Mouse (Mus musculus): Measurements from ENCODE around the gene Gtf3c3.
A peak's percentile ranks its signal among the peaks of the same experiment; 100 is the strongest.

Gtf3c3 gene

DNA sequence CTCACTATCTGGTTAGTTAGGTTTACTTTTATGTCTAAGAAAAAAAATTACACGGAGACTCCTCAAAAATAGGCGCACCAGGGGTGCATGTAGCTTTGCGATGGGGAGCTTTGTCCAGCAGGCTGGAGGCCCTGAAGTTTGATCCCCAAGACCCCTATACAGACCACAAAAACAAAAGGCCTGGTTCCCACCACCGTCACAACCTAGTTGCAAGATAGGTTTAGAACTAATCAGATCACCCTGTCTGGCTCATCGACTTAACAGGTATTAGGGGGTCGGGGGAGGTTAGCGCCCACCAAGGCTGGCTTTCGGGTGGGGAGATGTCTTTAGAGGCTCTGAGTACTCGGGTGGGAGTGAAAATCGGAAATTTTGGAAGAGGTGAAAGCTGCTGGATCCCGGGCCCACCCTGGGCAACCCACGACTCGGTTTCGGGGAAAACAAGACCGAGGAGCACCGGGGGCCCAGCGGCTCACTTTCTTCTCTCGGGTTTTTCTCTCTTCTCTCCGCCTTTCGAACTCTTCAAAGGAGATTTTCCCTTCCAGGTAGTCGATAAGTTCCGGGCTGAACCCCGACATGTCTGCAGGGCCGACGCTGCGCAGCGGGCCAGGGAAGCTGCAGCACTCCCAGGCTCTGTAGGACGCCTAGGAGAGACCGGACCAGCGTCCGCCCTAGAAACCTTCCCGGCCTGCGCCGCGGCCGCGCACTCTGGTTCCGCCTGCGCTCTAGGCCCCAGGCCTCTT is at the start of gene Gtf3c3:
Gene Gtf3c3, minus strand, starts transcription at position 632 of the 740 bp plus-strand sequence.
- DNase-seq: peak; percentile 74

DNA sequence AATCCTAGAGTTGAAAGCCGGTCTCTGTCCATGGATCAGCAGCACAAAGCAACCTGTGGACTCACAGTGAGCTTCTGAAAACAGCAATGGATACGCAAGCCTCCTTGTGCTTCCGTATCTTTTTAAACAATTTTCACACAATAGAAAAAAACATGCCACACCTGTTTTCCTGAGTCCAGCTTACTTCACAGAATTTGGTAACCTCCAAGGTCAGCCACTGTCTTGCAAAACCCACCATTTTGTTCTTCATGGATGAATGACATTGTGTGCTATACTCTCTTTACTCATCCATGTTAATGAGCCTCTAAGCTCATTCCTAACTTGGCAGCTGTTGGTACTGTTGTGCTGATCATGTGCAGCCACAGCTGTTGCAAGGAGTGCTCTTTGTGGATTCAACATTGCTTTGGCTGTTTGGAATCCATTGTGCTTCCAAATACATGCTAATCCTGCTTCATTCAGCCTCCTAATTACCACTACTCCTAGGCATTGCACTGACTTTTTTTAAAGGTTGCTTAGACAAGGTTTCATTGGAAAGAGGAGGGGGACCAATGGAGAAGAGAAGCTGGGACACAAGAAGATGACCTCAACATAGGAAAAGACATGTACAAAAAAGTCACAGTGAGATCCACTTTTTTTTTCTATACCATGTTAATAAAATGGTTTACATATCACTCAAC is 46.1 kb upstream of the Gtf3c3 start:
- DNase-seq: no peak

DNA sequence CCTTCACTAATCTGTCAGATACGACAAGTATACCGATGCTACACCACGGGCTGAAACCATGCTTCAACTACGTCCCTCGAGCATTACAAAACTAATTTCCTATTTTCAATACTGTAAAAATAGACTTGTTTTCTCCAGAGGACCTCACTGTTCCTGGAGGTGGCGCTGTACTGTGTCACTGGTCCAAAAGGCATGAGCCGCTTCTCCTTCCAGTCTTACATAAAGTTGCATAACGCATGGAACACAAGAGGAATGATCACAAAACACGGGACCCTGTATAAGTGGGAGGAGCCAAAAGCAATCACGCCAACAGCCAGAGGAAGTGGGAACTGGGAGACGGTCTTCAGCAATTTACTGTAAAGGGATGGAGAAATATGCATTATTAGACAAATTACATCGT is 41.7 kb upstream of the Gtf3c3 start:
- no peak for DNase-seq

DNA sequence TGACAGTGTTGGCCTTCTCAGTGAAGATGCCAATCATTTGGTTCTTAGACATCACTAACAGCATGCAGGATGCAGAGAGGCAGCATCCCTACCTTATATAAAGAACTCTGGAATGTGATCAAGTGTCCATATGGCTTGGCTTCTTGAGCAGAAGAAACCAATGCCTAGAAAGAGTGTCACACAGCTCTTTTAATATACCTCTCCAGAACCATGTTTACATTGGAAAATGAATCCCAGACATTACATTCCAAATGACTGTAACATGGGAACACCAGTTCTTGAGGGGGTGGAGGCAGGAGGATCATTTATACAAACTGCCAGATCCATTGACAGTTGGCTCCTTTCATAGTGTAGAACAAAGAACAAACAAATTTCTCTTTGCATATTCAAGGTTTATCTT is 29.9 kb upstream of the Gtf3c3 start:
- DNase-seq: no peak

DNA sequence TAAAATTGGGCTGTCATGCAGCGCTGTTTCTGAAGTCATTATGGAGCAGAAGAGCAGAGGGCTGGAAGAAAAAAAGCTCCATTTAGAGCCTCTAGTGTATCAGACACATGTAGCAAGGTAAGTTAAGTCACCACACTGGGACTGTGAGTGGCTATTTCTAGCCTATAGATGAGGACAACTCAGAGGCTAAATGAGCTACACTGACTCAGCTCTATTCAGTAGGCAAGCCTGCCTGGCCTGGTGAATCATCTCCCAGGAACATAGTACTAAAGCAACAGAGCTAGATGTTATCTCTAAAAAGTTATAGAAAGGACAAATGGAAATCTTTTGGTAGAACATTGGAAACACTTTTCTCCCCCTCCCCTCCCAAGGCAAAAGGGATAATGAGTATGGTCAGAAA is 28.6 kb upstream of the Gtf3c3 start:
- DNase-seq: no peak

DNA sequence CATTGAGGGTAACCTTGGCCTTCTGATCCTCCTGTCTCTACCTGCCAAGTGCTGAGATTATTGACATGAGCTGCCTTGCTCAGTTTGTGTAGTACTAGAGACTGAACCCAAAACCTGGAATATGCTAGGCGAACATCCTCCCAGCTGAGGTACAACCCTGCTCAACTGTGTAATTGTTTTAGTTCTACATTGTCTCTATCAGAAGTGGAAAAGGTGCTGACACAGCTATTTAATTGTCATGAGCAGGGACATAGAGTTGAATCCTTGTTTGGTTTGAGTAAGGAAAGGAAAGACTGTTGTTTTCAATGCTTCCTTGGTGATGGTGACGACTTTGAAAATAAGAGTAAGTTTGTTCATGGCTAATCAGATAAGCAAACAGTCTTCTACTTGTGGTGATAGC is 13.3 kb upstream of the Gtf3c3 start:
- DNase-seq: no peak

DNA sequence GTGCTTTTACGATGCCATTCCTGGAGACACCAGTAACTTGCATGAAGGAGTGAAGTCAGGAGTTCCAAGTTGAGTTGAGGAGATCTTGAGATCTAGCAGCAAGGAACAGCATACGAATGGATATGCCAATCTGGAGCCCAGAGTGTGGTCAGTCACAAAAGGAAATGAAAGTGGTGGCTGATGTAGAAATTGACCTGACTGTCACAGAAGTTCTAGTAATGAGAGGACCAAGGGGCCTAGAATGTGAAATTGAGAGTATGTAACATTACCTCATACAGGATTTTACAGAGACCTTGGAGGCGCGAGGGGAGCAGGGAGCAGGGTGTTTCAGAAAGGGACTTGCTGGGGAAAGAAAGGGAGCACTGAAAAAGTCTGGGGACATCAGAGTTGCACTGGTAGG is 10.1 kb upstream of the Gtf3c3 start:
- no peak for DNase-seq

DNA sequence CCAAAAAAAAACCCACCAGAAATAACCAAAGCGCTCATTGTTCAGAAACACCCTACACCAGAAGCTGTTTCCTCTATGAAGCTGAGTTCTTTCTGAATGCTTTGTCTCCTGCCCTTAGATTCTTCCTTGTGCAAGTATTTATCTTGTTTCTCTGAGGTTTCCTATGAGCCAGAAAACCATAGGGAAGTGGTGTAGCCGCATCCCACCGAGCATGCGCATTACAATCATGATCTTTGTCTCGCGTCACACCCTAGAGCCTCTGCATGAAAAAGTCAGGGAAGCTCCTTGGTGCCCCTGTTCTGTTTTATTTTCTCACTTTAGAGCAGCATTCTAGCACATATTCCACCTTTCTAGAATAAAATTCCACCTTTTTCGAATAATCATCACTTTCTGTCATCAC is 4.9 kb upstream of the Gtf3c3 start:
- DNase-seq: peak; percentile 10

DNA sequence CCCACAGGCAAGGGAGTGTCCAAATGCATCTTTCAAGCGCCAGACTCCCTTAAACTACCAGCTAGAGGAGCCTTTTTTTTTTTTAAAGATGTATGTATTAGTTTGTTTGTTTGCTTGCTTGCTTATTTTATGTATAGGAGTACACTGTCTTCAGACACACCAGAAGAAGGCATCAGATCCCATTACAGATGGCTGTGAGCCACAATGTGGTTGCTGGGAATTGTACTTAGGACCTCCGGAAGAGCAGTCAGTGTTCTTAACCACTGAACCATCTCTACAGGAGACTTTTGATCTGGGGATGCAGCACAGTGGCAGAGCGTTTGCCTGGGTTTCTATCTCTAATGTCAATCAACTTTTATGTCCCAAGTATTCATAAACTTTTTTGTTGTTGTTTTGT is 307 bp upstream of the Gtf3c3 start:
- no peak for DNase-seq

DNA sequence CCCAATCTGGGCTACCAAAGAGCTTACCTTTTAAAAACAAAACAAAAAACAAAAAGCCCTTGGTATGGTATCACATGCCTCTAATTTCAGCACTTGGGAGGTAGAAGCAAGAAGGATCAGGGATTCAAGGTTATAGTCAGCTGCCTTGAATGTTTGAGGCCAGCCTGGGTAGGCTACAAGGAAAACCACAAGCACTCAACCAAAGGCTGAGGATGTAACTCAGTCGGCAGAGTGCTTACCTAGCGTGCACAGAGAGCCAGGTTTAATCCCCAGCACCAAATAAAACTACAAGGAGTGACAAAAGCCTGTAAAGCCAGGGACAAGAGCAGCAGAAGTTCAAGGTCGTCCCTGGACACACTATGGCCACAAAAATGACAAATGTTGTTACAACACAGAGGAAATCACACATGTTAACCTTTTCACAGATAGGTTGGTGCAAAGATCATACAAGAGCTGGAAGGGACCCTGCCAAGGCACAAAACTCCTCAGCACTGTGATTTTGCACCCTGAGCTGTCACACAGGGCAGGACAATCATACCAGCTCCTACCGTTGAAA is 16.5 kb downstream of the Gtf3c3 start:
- no peak for DNase-seq

DNA sequence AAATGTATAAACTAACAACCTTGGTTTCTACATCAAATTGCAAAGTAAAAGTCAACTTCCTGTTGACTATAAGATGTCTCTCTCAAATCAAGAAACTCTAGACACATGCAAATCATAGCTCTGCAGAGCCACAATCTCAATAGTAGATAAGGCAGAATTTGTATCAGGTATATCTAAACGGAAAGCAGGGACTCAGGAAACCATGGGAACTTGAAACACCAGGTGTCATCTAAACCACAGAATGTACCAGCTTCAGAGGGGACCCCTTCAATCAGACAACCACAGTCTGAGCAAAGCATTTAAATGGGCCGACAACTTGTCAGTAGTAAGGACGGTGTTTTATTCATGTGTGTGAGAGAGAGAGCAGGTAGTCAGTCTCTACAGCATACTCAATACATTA is 17.1 kb downstream of the Gtf3c3 start:
- DNase-seq: no peak

DNA sequence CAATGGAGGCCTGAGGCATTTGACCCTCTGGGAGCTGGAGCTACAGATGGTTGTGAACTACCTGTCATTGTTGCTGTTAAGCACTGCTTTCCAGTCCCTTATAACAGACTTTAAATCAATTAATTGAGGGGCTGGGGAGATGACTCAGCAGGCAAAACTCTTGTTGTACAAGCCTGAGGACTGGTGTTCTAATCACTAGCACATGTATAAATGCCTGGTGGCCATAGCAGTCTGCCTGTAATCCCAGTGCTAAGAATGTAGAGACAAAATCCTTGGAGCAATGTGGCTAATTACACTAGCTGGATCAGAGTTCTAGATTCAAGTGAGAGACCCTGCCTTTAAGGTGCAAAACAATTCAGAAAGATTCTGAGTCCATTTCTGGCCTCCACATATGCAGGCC is 36.0 kb downstream of the Gtf3c3 start:
- no peak for DNase-seq

DNA sequence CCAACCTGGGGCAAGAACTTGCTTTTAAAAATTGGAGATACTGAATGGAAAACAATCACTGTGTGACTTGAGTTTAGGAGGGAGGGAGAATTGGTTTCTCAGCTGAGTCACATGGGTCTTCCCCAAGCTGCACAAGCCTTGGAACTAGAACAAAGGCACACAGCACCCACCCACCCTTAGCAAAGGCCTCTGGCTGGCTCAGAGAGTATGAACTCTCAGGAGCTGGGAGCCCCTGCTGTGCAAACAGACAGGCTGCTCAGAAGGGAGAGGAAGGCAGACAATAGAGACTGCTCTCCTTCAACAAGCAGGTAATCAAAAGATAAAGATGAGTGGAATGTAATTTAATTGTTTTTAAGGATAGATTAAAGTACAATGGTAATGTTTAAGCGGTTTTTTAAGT is 54.5 kb downstream of the Gtf3c3 start:
- no peak for DNase-seq

DNA sequence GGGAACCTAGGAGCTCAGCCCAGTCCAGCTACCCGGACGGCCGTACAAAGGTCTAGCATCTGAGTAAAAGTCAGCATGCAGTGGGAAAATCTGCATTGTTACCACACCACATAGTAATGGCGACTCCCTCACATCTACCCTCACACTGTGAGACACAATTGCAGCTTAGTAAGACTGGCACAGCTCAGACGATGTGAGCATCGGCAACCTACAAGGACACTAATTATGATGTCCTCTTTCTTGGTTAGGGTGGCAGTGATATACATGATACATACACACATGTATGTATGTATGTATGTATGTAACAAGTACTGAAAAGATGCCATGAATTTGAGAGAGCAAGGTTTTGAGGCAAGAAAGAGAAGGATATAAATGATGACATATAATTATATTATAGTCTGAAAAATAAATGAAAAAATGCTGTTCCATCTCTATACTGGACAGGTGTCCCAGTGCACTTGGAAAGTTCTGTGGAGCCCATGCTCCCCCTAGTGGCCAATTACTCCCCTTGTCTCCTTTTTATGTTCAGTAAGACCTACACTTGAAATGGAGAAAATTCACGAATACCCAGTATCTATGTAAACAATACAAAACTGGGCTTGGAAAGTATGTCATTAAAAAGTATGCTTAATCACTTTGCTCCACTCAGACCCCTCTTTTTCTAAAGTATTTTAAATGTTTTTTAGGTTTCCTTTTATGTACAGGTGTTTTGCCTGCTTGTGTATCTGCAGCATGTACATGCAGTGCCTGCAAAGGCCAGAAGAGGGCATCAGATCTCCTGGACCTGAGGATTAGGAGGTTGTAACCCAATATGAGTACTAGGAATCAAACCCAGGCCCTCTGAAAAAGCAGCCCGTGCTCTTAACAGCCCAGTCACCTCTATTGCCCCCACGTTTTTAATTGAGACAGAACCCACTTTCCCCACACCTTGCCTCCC is 57.5 kb downstream of the Gtf3c3 start:
- peak; percentile 83 for DNase-seq

DNA sequence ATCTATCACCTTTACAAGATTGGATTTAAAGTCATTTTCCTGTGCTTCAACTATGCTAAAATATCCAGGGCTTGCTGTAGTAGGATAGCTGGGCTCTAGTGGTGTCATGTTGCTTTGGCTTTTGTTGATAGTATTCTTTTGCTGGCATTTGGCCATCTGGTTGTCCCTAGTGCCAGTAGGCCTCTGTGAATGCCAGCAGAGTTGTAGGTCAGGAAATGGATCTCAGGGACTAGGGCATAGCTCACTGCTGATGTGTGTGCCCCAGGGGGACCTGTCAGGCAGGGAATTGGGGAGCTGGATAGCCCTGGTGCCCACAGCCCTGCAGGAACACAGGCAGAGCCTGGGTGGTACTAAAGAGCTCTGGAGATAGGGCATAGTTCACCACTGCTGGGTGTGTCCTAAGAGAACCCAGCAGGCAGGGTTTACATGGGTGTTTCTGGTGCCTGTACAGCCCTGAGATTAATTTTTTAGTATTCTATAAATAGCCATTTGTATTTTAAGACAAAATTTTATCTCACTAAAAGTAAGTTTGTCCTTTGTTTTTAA is 61.2 kb downstream of the Gtf3c3 start:
- peak; percentile 42 for DNase-seq

DNA sequence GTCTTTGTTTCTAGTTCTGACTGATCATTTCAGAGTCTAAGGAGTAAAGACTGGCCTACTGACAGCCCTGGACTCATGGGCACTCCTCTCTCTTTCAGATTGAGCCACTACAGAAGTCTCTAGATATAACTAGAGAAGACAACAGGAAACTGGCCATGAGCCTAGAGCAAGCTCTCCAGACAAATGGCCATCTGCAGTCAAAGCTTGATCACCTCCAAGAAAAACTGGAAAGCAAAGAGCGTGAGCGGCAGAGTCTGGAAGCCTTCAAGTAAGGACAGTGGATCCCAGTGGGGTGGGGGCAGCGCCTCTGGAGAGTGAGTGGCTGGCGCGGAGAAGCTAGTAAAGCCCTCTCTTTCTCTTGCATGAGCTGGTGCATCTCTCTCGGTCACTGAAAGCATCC is 82.2 kb downstream of the Gtf3c3 start:
- DNase-seq: no peak

DNA sequence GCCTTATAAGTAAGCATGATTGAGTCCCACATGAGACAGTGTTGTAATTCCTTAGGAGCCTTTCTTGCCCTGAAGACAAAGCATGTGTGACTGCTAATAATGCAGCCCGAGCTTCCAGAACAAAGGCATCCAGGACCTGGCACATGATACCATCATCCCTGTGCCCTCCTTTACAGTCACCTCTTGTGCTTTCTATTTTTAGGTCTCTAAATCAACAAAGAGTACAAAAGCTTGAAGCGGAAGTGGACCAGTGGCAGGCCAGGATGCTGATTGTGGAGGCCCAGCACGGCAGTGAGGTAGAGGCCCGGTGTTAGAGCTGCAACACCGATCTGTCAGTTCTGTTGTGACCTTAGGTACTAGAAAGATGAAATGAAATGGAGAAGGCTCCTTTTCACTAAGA is 83.3 kb downstream of the Gtf3c3 start:
- DNase-seq: peak; percentile 2

DNA sequence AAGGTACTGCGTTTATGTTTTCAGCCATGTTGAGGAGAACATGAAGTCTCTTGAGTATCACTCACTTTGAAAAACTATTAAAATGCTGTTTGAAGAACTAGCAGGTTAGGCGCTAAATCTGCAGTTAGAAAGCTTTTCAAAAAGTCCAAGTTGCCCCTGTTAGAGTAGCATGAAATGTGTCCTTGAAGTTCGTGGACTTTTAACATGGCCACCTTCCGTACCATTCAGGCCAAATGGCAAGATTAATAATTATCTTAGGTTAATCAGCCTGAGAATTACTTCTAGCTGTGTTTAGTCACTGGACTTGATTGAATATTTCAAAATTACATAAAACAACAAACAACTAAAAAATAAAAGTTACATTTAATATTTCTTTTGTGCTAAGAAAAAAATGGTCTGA is 84.0 kb downstream of the Gtf3c3 start:
- DNase-seq: no peak

Measured in lung, postnatal 36 days (tissue).